In the genomic region with DNA sequence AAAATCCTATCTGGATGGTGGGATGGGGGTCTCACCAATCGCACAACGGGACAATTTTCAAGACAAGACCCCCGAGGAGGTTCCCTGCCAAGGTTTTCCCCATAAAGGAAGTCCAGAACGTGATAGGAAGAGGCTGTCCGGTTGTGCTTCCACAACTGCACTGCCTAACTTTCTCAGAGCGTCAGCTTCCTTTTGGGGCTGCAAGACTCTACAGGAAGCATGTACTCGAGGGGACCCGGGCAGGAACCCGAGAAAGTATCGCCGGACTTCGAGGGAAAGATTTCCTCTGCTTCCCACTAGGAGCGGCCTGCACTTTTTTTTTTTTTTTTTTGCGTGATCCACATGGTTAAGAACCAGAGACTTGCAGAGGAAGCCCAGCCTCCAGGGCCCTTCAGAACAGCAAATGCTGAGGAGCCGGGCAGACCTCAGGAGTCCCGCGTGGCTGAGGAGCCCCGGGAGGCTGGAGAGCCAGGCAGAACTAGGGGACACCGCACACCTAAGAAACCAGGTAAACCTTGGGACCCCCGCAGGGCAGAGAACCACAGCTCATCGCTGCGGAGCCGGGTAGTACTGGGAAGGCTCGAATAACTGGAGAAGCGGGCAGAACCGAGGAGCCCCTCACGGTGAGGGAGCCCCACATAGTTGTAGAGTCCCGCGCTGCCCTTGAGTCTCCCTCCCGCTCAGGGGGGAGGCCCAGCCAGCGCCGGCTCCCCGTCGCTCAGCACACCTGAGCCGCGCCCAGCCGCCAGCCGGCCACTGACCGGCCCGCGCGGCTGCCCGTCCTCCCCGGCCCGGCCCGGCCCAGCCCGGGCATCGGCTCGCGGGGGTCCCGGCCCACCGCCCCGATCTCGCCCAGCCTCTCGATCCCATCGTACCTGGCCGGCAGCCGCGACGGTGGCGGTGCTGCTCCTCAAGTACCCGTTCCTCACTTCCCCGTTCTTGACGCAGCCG, we compare ENCODE assay signal across 8 mouse cellular contexts. TPM values are rescaled to one million over a fixed set of nuclear protein-coding genes. Genes with fewer than 3 reads are reported as not detected.
A peak's percentile ranks its signal among the peaks of the same experiment; 100 is the strongest.
DNase-seq lines count a peak whose midpoint lies in the region; ATAC-seq and TF ChIP-seq lines count a peak whose summit lies in the region.

No protein-coding gene starts in this region.

- H3K4me1 ChIP-seq in embryonic facial prominence, embryonic 10.5 days = peaks cover 22% of the 10 kb centered on the region
- H3K4me1 ChIP-seq in heart, embryonic 11.5 days (ENCODE audit: control insufficient read depth, insufficient read depth, low read length) = peaks cover 3% of the 10 kb centered on the region; the same call in 1 of the 2 replicates
- H3K4me1 ChIP-seq in kidney, postnatal 0 days (replicated peaks; ENCODE audit: insufficient read depth, low read length) = peaks cover 10% of the 10 kb centered on the region; the same call in 1 of the 2 replicates
- peaks cover 14% of the 10 kb centered on the region for H3K4me1 ChIP-seq in lung, embryonic 15.5 days

- peak overlapping the region; percentile 96 for H3K9ac ChIP-seq in heart, embryonic 11.5 days (ENCODE audit: low read depth, low read length)
- H3K9ac ChIP-seq in kidney, postnatal 0 days (ENCODE audit: low read depth, low read length) = peak overlapping the region; percentile 94
- H3K9ac ChIP-seq in lung, embryonic 15.5 days = peak overlapping the region; percentile 88

- no peaks in the 10 kb centered on the region for H3K36me3 ChIP-seq in embryonic facial prominence, embryonic 10.5 days (replicated peaks)
- no peaks in the 10 kb centered on the region for H3K36me3 ChIP-seq in heart, embryonic 11.5 days (ENCODE audit: control insufficient read depth, insufficient read depth, low read length)
- H3K36me3 ChIP-seq in kidney, postnatal 0 days (ENCODE audit: insufficient read depth, low read length) = no peaks in the 10 kb centered on the region
- H3K36me3 ChIP-seq in lung, embryonic 15.5 days = no peaks in the 10 kb centered on the region

- 1% methylated on average over 61 of the region's 65 CpGs for WGBS in embryonic facial prominence, embryonic 10.5 days
- 1% methylated on average over 58 of the region's 65 CpGs for WGBS in heart, embryonic 11.5 days (ENCODE audit: insufficient replicate concordance)
- under 1% methylated on average over 60 of the region's 65 CpGs for WGBS in kidney, postnatal 0 days
- WGBS in lung, embryonic 15.5 days = under 1% methylated on average over 65 of the region's 65 CpGs

- peak overlapping the region; percentile 96 for H3K4me3 ChIP-seq in embryonic facial prominence, embryonic 10.5 days
- peak overlapping the region; percentile 99 for H3K4me3 ChIP-seq in heart, embryonic 11.5 days (ENCODE audit: low read depth, low read length)
- peak overlapping the region; percentile 98 for H3K4me3 ChIP-seq in kidney, postnatal 0 days (replicated peaks; ENCODE audit: low read depth, low read length)
- H3K4me3 ChIP-seq in lung, embryonic 15.5 days = peak overlapping the region; percentile 98

- TF ChIP-seq CTCF in kidney, postnatal 0 days (IDR thresholded peaks at IDR 0.05; ENCODE audit: low read depth) = no peak

- peak overlapping the region; percentile 88 for H3K27ac ChIP-seq in embryonic facial prominence, embryonic 10.5 days (replicated peaks)
- peak overlapping the region; percentile 86 for H3K27ac ChIP-seq in heart, embryonic 11.5 days (ENCODE audit: low read depth, low read length)
- H3K27ac ChIP-seq in kidney, postnatal 0 days = peak overlapping the region; percentile 94
- H3K27ac ChIP-seq in lung, embryonic 15.5 days = peak overlapping the region; percentile 85

- H3K27me3 ChIP-seq in embryonic facial prominence, embryonic 10.5 days (replicated peaks; ENCODE audit: low read depth, poor library complexity, severe bottlenecking) = no peaks in the 10 kb centered on the region
- H3K27me3 ChIP-seq in heart, embryonic 11.5 days (ENCODE audit: control insufficient read depth, insufficient read depth, low read length) = no peaks in the 10 kb centered on the region
- no peaks in the 10 kb centered on the region for H3K27me3 ChIP-seq in kidney, postnatal 0 days (ENCODE audit: insufficient read depth, low read length)
- H3K27me3 ChIP-seq in lung, embryonic 15.5 days = no peaks in the 10 kb centered on the region

- no peaks in the 10 kb centered on the region for H3K9me3 ChIP-seq in embryonic facial prominence, embryonic 10.5 days
- no peaks in the 10 kb centered on the region for H3K9me3 ChIP-seq in heart, embryonic 11.5 days (replicated peaks; ENCODE audit: control insufficient read depth, low read length)
- H3K9me3 ChIP-seq in kidney, postnatal 0 days (replicated peaks; ENCODE audit: low read length) = no peaks in the 10 kb centered on the region
- no peaks in the 10 kb centered on the region for H3K9me3 ChIP-seq in lung, embryonic 15.5 days

- DNase-seq in 3T3-L1 (ENCODE audit: low read depth, low spot score) (peak; percentile 56), NIH3T3 (ENCODE audit: low read depth) (peak; percentile 59)
- DNase-seq in embryonic facial prominence, embryonic 10.5 days (ENCODE audit: low spot score) = no peak
- DNase-seq in kidney, postnatal 0 days (ENCODE audit: low spot score) = peak; percentile 55
- DNase-seq in right cerebral cortex, postnatal 14 days = peak; percentile 22

- peak; percentile 53 for ATAC-seq in heart, embryonic 11.5 days (replicated peaks; ENCODE audit: insufficient number of reproducible peaks, low FRiP score, low TSS enrichment)
- ATAC-seq in kidney, postnatal 0 days (replicated peaks; ENCODE audit: low FRiP score, low read depth) = peak; percentile 44
- ATAC-seq in lung, embryonic 15.5 days (ENCODE audit: borderline replicate concordance, extremely low read depth, low FRiP score, low TSS enrichment) = peak; percentile 45
- no peak for ATAC-seq in monocyte, adult 5-6 weeks (replicated peaks; ENCODE audit: insufficient number of reproducible peaks, low FRiP score, low TSS enrichment, poor library complexity, severe bottlenecking)

- H3K4me2 ChIP-seq in heart, embryonic 11.5 days = peak overlapping the region; percentile 86
- H3K4me2 ChIP-seq in kidney, postnatal 0 days (ENCODE audit: low read length) = peak overlapping the region; percentile 85
- peak overlapping the region; percentile 85 for H3K4me2 ChIP-seq in lung, embryonic 15.5 days

RNA-seq across cellular contexts. Expression of a gene that starts 0.7 kb away (rescaled TPM):
- 58.5 and 61.8 TPM in 2 replicates for polyA plus RNA-seq in embryonic facial prominence, embryonic 10.5 days (2016; fragmentation: Nextera tagmentation; extraction: Ambion mirVana)
- 73.2 and 82.1 TPM in 2 replicates for polyA plus RNA-seq in heart, embryonic 11.5 days (2014; fragmentation: Nextera tagmentation; extraction: Ambion mirVana)
- polyA plus RNA-seq in kidney, postnatal 0 days (2015; fragmentation: Nextera tagmentation; extraction: Ambion mirVana) = 131 and 134 TPM in 2 replicates
- polyA plus RNA-seq in lung, embryonic 15.5 days (2015; fragmentation: Nextera tagmentation; extraction: Ambion mirVana) = 95.8 and 105 TPM in 2 replicates
- total RNA-seq in monocyte, adult 5-6 weeks (2017) = 143 to 275 TPM (median 270 TPM) in 3 replicates

RNA-seq across cellular contexts. Expression of a gene that starts 56.2 kb away (rescaled TPM):
- polyA plus RNA-seq in embryonic facial prominence, embryonic 10.5 days (2016; fragmentation: Nextera tagmentation; extraction: Ambion mirVana) = 311 and 324 TPM in 2 replicates
- polyA plus RNA-seq in heart, embryonic 11.5 days (2014; fragmentation: Nextera tagmentation; extraction: Ambion mirVana) = 256 and 291 TPM in 2 replicates
- polyA plus RNA-seq in kidney, postnatal 0 days (2015; fragmentation: Nextera tagmentation; extraction: Ambion mirVana) = 289 and 348 TPM in 2 replicates
- polyA plus RNA-seq in lung, embryonic 15.5 days (2015; fragmentation: Nextera tagmentation; extraction: Ambion mirVana) = 285 and 321 TPM in 2 replicates
- total RNA-seq in monocyte, adult 5-6 weeks (2017) = 58.5 to 81.5 TPM (median 77.2 TPM) in 3 replicates

RNA-seq across cellular contexts. Expression of a gene that starts 56.4 kb away (rescaled TPM):
- polyA plus RNA-seq in embryonic facial prominence, embryonic 10.5 days (2016; fragmentation: Nextera tagmentation; extraction: Ambion mirVana) = 69.6 and 76.0 TPM in 2 replicates
- 39.6 and 52.6 TPM in 2 replicates for polyA plus RNA-seq in heart, embryonic 11.5 days (2014; fragmentation: Nextera tagmentation; extraction: Ambion mirVana)
- polyA plus RNA-seq in kidney, postnatal 0 days (2015; fragmentation: Nextera tagmentation; extraction: Ambion mirVana) = 24.1 and 27.7 TPM in 2 replicates
- polyA plus RNA-seq in lung, embryonic 15.5 days (2015; fragmentation: Nextera tagmentation; extraction: Ambion mirVana) = 47.5 and 48.0 TPM in 2 replicates
- total RNA-seq in monocyte, adult 5-6 weeks (2017) = 29.1 to 63.3 TPM (median 38.0 TPM) in 3 replicates
